Mouse (Mus musculus) cerebellum, adult 11-12 months (tissue): ENCODE data around the gene Icmt.

Source experiments
- DNase-seq: peaks from one replicate; pipeline ENCODE4 v3.0.0; 2022

Gene Icmt

GRCm38 (mm10) chr4:152343296-152343695 lies 46.3 kb downstream of the Icmt start:
- no peak for DNase-seq

- no peak for DNase-seq
Observed at GRCm38 (mm10) chr4:152344651-152345050, 47.6 kb downstream of the Icmt start.

GRCm38 (mm10) chr4:152345120-152345889 lies 48.3 kb downstream of the Icmt start:
- no peak for DNase-seq

- DNase-seq: no peak
Observed at GRCm38 (mm10) chr4:152349837-152350381, 52.9 kb downstream of the Icmt start.

GRCm38 (mm10) chr4:152350722-152351421 lies 53.8 kb downstream of the Icmt start:
- DNase-seq: no peak

GRCm38 (mm10) chr4:152351422-152352305 lies 54.6 kb downstream of the Icmt start:
- no peak for DNase-seq

- no peak for DNase-seq
Observed at GRCm38 (mm10) chr4:152353886-152354637, 57.0 kb downstream of the Icmt start.

- DNase-seq: no peak
Observed at GRCm38 (mm10) chr4:152355672-152356071, 58.6 kb downstream of the Icmt start.
